ENCODE assay signal across 8 mouse cellular contexts in the genomic region with DNA sequence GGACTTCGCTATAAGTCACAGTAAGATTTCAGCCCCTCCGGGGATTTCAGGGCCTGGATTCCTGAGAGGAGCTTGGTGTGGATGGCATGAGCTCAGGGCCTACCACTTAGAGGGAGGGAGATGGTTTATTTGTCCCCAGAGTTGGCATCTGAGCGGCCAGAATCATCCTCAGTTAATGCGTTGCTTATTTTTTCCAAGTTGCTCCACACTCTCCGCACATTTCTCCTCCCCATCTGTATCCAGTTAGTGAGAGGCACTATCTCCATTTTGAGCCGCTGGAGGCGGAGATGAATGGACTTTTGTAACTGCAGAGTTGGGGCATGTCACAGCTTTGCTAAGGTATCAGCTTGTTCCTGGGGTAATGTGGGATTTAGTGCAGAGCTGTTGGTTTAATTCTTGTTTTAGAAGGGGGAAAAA. TPM values are rescaled to one million over a fixed set of nuclear protein-coding genes. Genes with fewer than 3 reads are reported as not detected.
DNase-seq lines count a peak whose midpoint lies in the region; ATAC-seq and TF ChIP-seq lines count a peak whose summit lies in the region.

No protein-coding gene starts in this region.

- H3K9me3 ChIP-seq in erythroblast, embryonic 14.5 days (ENCODE audit: control insufficient read depth, low read length): no peaks in the 10 kb centered on the region
- H3K9me3 ChIP-seq in forebrain, embryonic 14.5 days (replicated peaks; ENCODE audit: control insufficient read depth, low read length): no peaks in the 10 kb centered on the region
- H3K9me3 ChIP-seq in liver, embryonic 12.5 days (replicated peaks): no peaks in the 10 kb centered on the region

- peaks cover 34% of the 10 kb centered on the region for H3K4me1 ChIP-seq in erythroblast, embryonic 14.5 days (ENCODE audit: control insufficient read depth)
- H3K4me1 ChIP-seq in forebrain, embryonic 14.5 days (ENCODE audit: control insufficient read depth, insufficient read depth, low read length): peaks cover 31% of the 10 kb centered on the region
- peaks cover 69% of the 10 kb centered on the region for H3K4me1 ChIP-seq in liver, embryonic 12.5 days

- H3K79me3 ChIP-seq in C2C12 (ENCODE audit: low read depth): peaks cover 62% of the 10 kb centered on the region

- H3K27me3 ChIP-seq in erythroblast, embryonic 14.5 days (ENCODE audit: control insufficient read depth): no peaks in the 10 kb centered on the region
- no peaks in the 10 kb centered on the region for H3K27me3 ChIP-seq in C2C12 (ENCODE audit: control insufficient read depth, insufficient read depth, insufficient read length)
- no peaks in the 10 kb centered on the region for H3K27me3 ChIP-seq in forebrain, embryonic 14.5 days (replicated peaks; ENCODE audit: control insufficient read depth, insufficient read depth, low read length)
- H3K27me3 ChIP-seq in liver, embryonic 12.5 days (replicated peaks): no peaks in the 10 kb centered on the region

- no peak for DNase-seq in forebrain, embryonic 14.5 days (ENCODE audit: low spot score)
- no peak for DNase-seq in right cerebral cortex, adult 2 months (ENCODE audit: low spot score in 2 of 2)
- no peak for DNase-seq in lung, postnatal 4 days

- H3K9ac ChIP-seq in forebrain, embryonic 14.5 days (ENCODE audit: low read length): peak overlapping the region; percentile 83
- peak overlapping the region; percentile 89 for H3K9ac ChIP-seq in liver, embryonic 12.5 days

- WGBS in forebrain, embryonic 14.5 days: 4% methylated on average over 7 of the region's 7 CpGs
- WGBS in liver, embryonic 12.5 days (ENCODE audit: insufficient replicate concordance): 33% methylated on average over 7 of the region's 7 CpGs

- H3K79me2 ChIP-seq in C2C12 (ENCODE audit: control insufficient read depth, insufficient read depth): peaks cover 79% of the 10 kb centered on the region

- H3K36me3 ChIP-seq in erythroblast, embryonic 14.5 days (ENCODE audit: control insufficient read depth): no peaks in the 10 kb centered on the region; the same call in 1 of the 2 replicates
- no peaks in the 10 kb centered on the region for H3K36me3 ChIP-seq in C2C12 (ENCODE audit: control insufficient read depth, insufficient read depth)
- H3K36me3 ChIP-seq in forebrain, embryonic 14.5 days (ENCODE audit: control insufficient read depth, insufficient read depth, low read length): no peaks in the 10 kb centered on the region
- no peaks in the 10 kb centered on the region for H3K36me3 ChIP-seq in liver, embryonic 12.5 days

- ATAC-seq in erythroblast, adult 5-6 weeks (replicated peaks; ENCODE audit: low FRiP score, poor library complexity, severe bottlenecking): no peak
- no peak for ATAC-seq in forebrain, embryonic 14.5 days
- no peak for ATAC-seq in liver, embryonic 12.5 days
- ATAC-seq in CD4-positive, CD25-positive, alpha-beta regulatory T cell, adult 4 months: no peak

- peak overlapping the region; percentile 71 for H3K4me3 ChIP-seq in erythroblast, embryonic 14.5 days (replicated peaks)
- peak overlapping the region; percentile 88 for H3K4me3 ChIP-seq in C2C12 (ENCODE audit: insufficient read depth, poor library complexity, severe bottlenecking)
- H3K4me3 ChIP-seq in forebrain, embryonic 14.5 days (ENCODE audit: low read depth, low read length): peak overlapping the region; percentile 57
- peak overlapping the region; percentile 71 for H3K4me3 ChIP-seq in liver, embryonic 12.5 days

- H3K4me2 ChIP-seq in forebrain, embryonic 14.5 days (ENCODE audit: low read length): peak overlapping the region; percentile 85
- H3K4me2 ChIP-seq in liver, embryonic 12.5 days: peak overlapping the region; percentile 90

- peak overlapping the region; percentile 83 for H3ac ChIP-seq in C2C12 (ENCODE audit: control insufficient read depth, insufficient read length, low read depth)

- H3K27ac ChIP-seq in forebrain, embryonic 14.5 days (ENCODE audit: low read depth, low read length): 0 out of 2 replicates have a peak overlapping the region, but pooled peaks have one; percentile 22
- H3K27ac ChIP-seq in liver, embryonic 12.5 days: peak overlapping the region; percentile 7

- TF ChIP-seq CTCF in C2C12 (IDR thresholded peaks at IDR 0.05; ENCODE audit: control insufficient read depth, insufficient read depth, insufficient read length): no peak

TF ChIP-seq in C2C12, 6 proteins besides CTCF, POLR2A, EP300 and RAD21:
- TF ChIP-seq CEBPB (IDR thresholded peaks at IDR 0.05; ENCODE audit: low read depth): no peak
- no peak for TF ChIP-seq MYOD1 (IDR thresholded peaks at IDR 0.05; ENCODE audit: control insufficient read depth, insufficient read length, low read depth)
- no peak for TF ChIP-seq FOSL1 (IDR thresholded peaks at IDR 0.05; ENCODE audit: insufficient read depth, low read length, poor library complexity, severe bottlenecking)
- TF ChIP-seq USF1 (IDR thresholded peaks at IDR 0.05; ENCODE audit: low read depth): no peak
- no peak for TF ChIP-seq MAX (IDR thresholded peaks at IDR 0.05)
- no peak for TF ChIP-seq MYOG (IDR thresholded peaks at IDR 0.05; ENCODE audit: control insufficient read depth, extremely low read depth, insufficient read length)

RNA-seq across cellular contexts. Expression of a gene that starts 49.3 kb away (rescaled TPM):
- not detected in 2 replicates for polyA plus RNA-seq in erythroblast, embryonic 14.5 days (2012)
- not detected in 2 replicates for total RNA-seq in erythroblast, adult 5-6 weeks (2015; ENCODE audit: low replicate concordance)
- total RNA-seq in erythroblast, adult 5-6 weeks (2017; ENCODE audit: low replicate concordance): not detected in 2 replicates
- polyA plus RNA-seq in C2C12 (2012; fragmentation: generic; extraction: Trizol): 4.1 TPM
- polyA plus RNA-seq in forebrain, embryonic 14.5 days (2014; fragmentation: Nextera tagmentation; extraction: Ambion mirVana): 0.11 and 0.19 TPM in 2 replicates
- 0.04 and 0.06 TPM in 2 replicates for polyA plus RNA-seq in liver, embryonic 12.5 days (2016; fragmentation: Nextera tagmentation; extraction: Ambion mirVana)
- under 1 TPM; 0.11 to 0.20 TPM for polyA plus RNA-seq in CD4-positive, CD25-positive, alpha-beta regulatory T cell, adult 4 months (2017; shearing (Covaris generic))
